Mouse (Mus musculus) forebrain, embryonic 15.5 days (tissue): ENCODE measurements around the gene Tas1r3. TPM values are rescaled to one million over a fixed set of nuclear protein-coding genes. Genes with fewer than 3 reads are reported as not detected.
A peak's percentile ranks its signal among the peaks of the same experiment; 100 is the strongest.

Experiments
- ATAC-seq: fragments of 200-750 bp; cut with Nextera tagmentation; replicated peaks from 2 replicates; pipeline ENCODE4 v1.8.0; 2017; ENCODE audit warnings: mild to moderate bottlenecking, moderate TSS enrichment, moderate library complexity
- H3K27ac ChIP-seq: fragments of 300-500 bp; sonication (generic); replicated peaks from 2 replicates; pipeline ENCODE4 v1.5.1; 2015; ENCODE audit warnings: mild to moderate bottlenecking, inconsistent platforms
- H3K27me3 ChIP-seq: fragments of 300-500 bp; sonication (generic); 2 replicates; pipeline ENCODE4 v1.6.1; 2015; ENCODE audit warnings: inconsistent platforms
- H3K36me3 ChIP-seq: fragments of 300-500 bp; sonication (generic); 2 replicates; pipeline ENCODE4 v1.6.1; 2015; ENCODE audit warnings: mild to moderate bottlenecking, inconsistent platforms
- H3K4me1 ChIP-seq: fragments of 300-500 bp; sonication (generic); 2 replicates; pipeline ENCODE4 v1.6.1; 2015; ENCODE audit warnings: inconsistent platforms
- H3K4me2 ChIP-seq: fragments of 300-500 bp; sonication (generic); replicated peaks from 2 replicates; pipeline ENCODE4 v1.6.1; 2015; ENCODE audit warnings: mild to moderate bottlenecking, inconsistent platforms
- H3K4me3 ChIP-seq: fragments of 300-500 bp; sonication (generic); 2 replicates; pipeline ENCODE4 v1.5.1; 2015; ENCODE audit warnings: mild to moderate bottlenecking, inconsistent platforms
- H3K9ac ChIP-seq: fragments of 300-500 bp; sonication (generic); replicated peaks from 2 replicates; pipeline ENCODE4 v1.6.1; 2015; ENCODE audit warnings: mild to moderate bottlenecking, inconsistent platforms
- H3K9me3 ChIP-seq: fragments of 300-500 bp; sonication (generic); 2 replicates; pipeline ENCODE4 v1.6.1; 2016; ENCODE audit warnings: inconsistent platforms
- WGBS: fragments of 180-500 bp; shearing (Covaris S2); methylation state at CpG from one replicate; pipeline ENCODE4 v1.1.7; 2015; ENCODE audit warnings: mixed read lengths; 5-methylcytosine and 5-hydroxymethylcytosine counted together
- polyA plus RNA-seq: library from polyadenylated mRNA; unstranded; fragments of >200 nt; fragmentation: Nextera tagmentation; extraction: Ambion mirVana; gene quantifications from 2 replicates; pipeline ENCODE4 v1.2.1, GENCODE M21; 2015

Tas1r3 gene
- polyA plus RNA-seq, 1 experiment from 2014 or later = 0.64 TPM

DNA sequence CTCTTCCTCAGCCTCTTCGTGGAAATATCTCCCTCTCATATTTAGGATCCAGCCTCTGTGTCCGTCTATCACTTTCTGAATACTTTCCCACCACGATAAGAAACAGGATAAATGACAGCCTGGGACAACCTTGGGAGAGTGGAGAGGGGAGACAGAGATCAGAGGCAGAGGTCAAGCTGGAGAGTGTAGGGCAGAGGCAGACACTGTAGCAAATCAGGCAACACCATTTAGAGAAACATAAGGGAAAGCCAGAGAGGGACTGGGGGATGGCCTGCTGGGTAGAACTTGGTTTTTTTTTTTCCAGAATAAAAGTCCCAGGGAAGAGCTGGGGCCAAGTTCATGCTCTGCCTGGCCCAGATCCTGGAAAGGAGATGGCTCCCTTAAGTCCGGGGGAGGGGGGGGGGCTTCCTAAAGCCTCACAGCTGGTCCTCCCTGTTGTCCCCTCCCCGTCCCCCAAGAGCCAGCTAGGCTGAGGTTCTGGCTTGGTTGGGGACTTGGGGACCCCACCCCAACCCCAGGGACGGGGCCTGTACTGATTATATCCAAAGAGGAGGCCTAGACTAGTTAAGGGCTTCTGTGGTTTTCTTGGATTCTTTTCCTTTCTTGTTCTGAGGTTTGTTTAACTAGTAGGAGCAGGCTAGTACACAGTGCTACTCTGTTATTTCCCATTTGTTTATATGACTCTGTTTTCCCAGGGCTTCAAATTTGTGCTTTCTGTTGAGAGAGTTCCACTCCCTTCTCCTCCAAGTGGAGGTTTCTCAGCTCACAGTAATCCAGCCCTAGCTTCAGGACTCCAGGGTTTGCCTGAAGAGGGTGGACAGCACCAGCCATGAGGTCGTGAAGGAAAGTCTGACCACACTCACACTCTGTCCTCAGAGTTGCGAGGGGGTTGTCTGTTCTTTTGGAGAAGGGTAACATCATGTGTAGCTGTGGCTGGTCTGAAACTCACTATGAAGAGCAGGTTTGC, 24.7 kb downstream of the Tas1r3 start:
- Histone ChIP-seq H3K27ac (no peak overlapping the region), H3K4me3 (no peak overlapping the region), H3K9me3 (no peaks in the 10 kb centered on the region), H3K4me1 (peaks cover 29% of the 10 kb centered on the region), H3K4me2 (no peak overlapping the region), H3K9ac (no peak overlapping the region), H3K36me3 (0 out of 2 replicates have a peak, but pooled peaks cover 5% of the 10 kb centered on the region), H3K27me3 (peaks cover 13% of the 10 kb centered on the region)
- WGBS = 66% methylated on average over 8 of the region's 8 CpGs
- no peak for ATAC-seq

GRCm38 (mm10) chr4:155837404-155838010, 25.7 kb downstream of the Tas1r3 start:
- no peak overlapping the region for H3K27ac ChIP-seq
- H3K27me3 ChIP-seq = peaks cover 13% of the 10 kb centered on the region
- H3K4me1 ChIP-seq = peaks cover 38% of the 10 kb centered on the region
- H3K4me3 ChIP-seq = no peak overlapping the region
- H3K9me3 ChIP-seq = no peaks in the 10 kb centered on the region
- 83% methylated on average over 11 of the region's 11 CpGs for WGBS
- H3K36me3 ChIP-seq = 0 out of 2 replicates have a peak, but pooled peaks cover 5% of the 10 kb centered on the region
- ATAC-seq = no peak
- no peak overlapping the region for H3K9ac ChIP-seq
- no peak overlapping the region for H3K4me2 ChIP-seq

GRCm38 (mm10) chr4:155833836-155834235, 29.3 kb downstream of the Tas1r3 start:
- no peak for ATAC-seq
- H3K27me3 ChIP-seq = no peaks in the 10 kb centered on the region
- H3K9ac ChIP-seq = peak overlapping the region; percentile 8; the same call in 1 of the 2 replicates
- 35% methylated on average over 2 of the region's 2 CpGs for WGBS
- H3K4me3 ChIP-seq = no peak overlapping the region
- H3K36me3 ChIP-seq = 0 out of 2 replicates have a peak, but pooled peaks cover 5% of the 10 kb centered on the region
- H3K4me2 ChIP-seq = no peak overlapping the region
- H3K27ac ChIP-seq = peak overlapping the region; percentile 58
- peaks cover 29% of the 10 kb centered on the region for H3K4me1 ChIP-seq
- no peaks in the 10 kb centered on the region for H3K9me3 ChIP-seq

DNA sequence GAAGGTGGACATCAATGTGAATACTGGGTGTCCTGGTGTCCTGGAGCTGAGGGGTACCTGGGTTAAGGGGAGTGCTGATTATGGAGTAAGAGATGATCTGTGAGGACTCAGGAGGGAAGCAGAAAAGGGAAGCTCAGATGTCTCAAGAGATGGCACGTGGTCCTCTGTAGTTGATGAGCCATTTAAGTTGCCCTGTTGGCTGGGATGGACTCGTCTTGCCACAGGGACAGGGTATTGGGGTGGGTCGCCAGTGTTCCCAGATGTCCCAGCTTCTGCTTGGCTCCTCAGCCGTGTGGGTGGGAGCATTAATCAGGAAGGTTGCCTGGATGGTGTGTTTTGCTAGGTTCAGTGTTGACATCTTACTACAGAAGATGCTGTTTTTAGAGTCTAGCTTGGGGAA, 29.9 kb downstream of the Tas1r3 start:
- Histone ChIP-seq H3K36me3 (0 out of 2 replicates have a peak, but pooled peaks cover 5% of the 10 kb centered on the region), H3K4me2 (no peak overlapping the region), H3K9ac (no peak overlapping the region), H3K4me3 (no peak overlapping the region), H3K4me1 (peaks cover 29% of the 10 kb centered on the region), H3K27ac (no peak overlapping the region), H3K9me3 (no peaks in the 10 kb centered on the region), H3K27me3 (no peaks in the 10 kb centered on the region)
- 90% methylated on average over 4 of the region's 4 CpGs for WGBS
- no peak for ATAC-seq

DNA sequence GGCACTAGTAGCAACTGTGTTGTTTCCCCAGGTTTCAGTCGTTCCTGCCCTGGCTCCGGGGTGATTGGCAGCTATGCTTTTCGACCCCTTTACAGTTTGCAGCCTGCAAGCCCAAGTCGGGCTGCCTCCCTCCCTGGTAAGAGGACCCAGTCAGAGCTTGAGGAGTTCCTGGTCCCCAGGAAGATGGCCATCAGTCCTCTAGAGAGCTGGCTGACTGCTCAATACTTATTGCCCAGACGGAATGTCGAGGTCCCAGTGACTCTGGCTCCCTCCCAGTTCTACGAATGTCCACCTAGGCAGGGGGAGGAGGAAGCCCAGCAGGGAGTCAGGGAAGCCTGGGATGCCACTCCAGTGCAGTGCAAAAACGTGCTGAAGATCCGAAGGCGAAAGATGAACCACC, 30.8 kb downstream of the Tas1r3 start:
- WGBS = 60% methylated on average over 10 of the region's 10 CpGs
- peaks cover 29% of the 10 kb centered on the region for H3K4me1 ChIP-seq
- H3K9ac ChIP-seq = peak overlapping the region; percentile 78
- peak overlapping the region; percentile 98 for H3K4me2 ChIP-seq
- peak overlapping the region; percentile 78 for H3K4me3 ChIP-seq
- no peak for ATAC-seq
- no peaks in the 10 kb centered on the region for H3K9me3 ChIP-seq
- H3K36me3 ChIP-seq = peaks cover 11% of the 10 kb centered on the region; the same call in 1 of the 2 replicates
- no peak overlapping the region for H3K27ac ChIP-seq
- H3K27me3 ChIP-seq = no peaks in the 10 kb centered on the region

GRCm38 (mm10) chr4:155831831-155832230, 31.3 kb downstream of the Tas1r3 start:
- Histone ChIP-seq H3K36me3 (peaks cover 15% of the 10 kb centered on the region), H3K27me3 (no peaks in the 10 kb centered on the region), H3K4me2 (peak overlapping the region; percentile 98), H3K9me3 (no peaks in the 10 kb centered on the region), H3K4me1 (peaks cover 29% of the 10 kb centered on the region), H3K4me3 (peak overlapping the region; percentile 78), H3K27ac (peak overlapping the region; percentile 92), H3K9ac (peak overlapping the region; percentile 78)
- 1% methylated on average over 25 of the region's 25 CpGs for WGBS
- ATAC-seq = no peak

DNA sequence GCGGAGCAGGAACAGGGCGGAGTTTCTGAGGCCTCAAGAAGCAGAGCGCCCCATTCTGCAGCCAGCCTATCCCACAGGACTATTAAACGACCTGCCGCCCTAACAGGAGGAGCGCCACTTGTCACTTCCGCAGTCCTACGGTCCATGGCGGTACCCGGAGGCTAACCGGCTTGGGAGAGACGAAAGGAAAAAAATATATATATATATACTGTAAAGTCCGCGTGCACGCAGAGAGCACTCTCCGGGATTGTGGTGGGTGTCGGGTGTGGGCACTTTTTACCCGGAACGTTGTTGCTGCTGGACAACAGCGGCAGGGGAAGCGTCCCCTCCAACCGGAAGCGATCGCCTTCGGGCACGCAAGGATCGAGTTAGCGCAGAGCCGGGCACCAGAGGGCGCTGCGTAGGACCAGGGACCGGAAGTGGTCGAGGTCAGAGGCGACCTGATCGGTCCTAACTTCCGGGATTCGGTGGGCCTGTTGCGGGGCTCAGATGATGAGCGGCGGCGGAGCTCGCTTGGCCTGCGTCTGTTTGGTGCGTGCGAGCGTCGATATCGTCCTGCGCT, 31.9 kb downstream of the Tas1r3 start, which contains the start of gene Aurkaip1:
Aurkaip1 (plus strand) TSS at position 68 of the 562 bp plus-strand sequence.
- under 1% methylated on average over 49 of the region's 49 CpGs for WGBS
- Histone ChIP-seq H3K27ac (peak within 1 kb of the TSS; percentile 92), H3K4me2 (peak within 1 kb of the TSS; percentile 98), H3K4me1 (peaks cover 29% of the 10 kb centered on the region), H3K9me3 (no peaks in the 10 kb centered on the region), H3K4me3 (peak within 1 kb of the TSS; percentile 78), H3K9ac (peak within 1 kb of the TSS; percentile 78), H3K36me3 (peaks cover 21% of the 10 kb centered on the region), H3K27me3 (no peaks in the 10 kb centered on the region)
- ATAC-seq = peak; percentile 94

- H3K9me3 ChIP-seq = no peaks in the 10 kb centered on the region
- H3K27me3 ChIP-seq = no peaks in the 10 kb centered on the region
- H3K9ac ChIP-seq = no peak overlapping the region
- peak overlapping the region; percentile 98; the same call in 1 of the 2 replicates for H3K4me2 ChIP-seq
- peak overlapping the region; percentile 92; the same call in 1 of the 2 replicates for H3K27ac ChIP-seq
- WGBS = 56% methylated on average over 8 of the region's 8 CpGs
- H3K4me1 ChIP-seq = peaks cover 29% of the 10 kb centered on the region
- peaks cover 24% of the 10 kb centered on the region for H3K36me3 ChIP-seq
- H3K4me3 ChIP-seq = peak overlapping the region; percentile 78
- no peak for ATAC-seq
These were observed 32.6 kb downstream of the Tas1r3 start for GRCm38 (mm10) chr4:155830596-155830995.

DNA sequence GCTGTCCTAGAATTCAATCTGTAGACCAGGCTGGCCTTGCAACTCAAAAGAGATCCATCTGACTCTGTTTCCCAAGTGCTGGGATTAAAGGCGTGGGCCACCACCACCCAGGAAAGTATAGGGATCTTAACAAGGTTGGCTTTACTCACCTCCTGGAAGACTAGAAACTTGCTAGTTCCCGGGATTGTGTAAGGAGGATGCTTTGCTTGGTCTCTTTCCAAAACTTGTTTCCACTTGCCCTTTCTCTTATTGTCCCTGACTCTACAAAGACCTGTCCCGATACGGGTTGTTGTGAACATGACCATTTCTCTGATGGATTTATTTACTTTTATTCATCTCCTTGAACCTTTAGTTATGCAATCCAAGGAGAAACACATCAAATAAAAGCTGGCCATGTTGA, 33.3 kb downstream of the Tas1r3 start:
- WGBS = 90% methylated on average over 4 of the region's 4 CpGs
- Histone ChIP-seq H3K27me3 (no peaks in the 10 kb centered on the region), H3K4me1 (peaks cover 29% of the 10 kb centered on the region), H3K4me3 (no peak overlapping the region), H3K36me3 (peaks cover 26% of the 10 kb centered on the region), H3K9ac (no peak overlapping the region), H3K9me3 (no peaks in the 10 kb centered on the region), H3K4me2 (no peak overlapping the region), H3K27ac (no peak overlapping the region)
- no peak for ATAC-seq

GRCm38 (mm10) chr4:155823443-155823842, 39.7 kb downstream of the Tas1r3 start:
- Histone ChIP-seq H3K36me3 (peaks cover 88% of the 10 kb centered on the region), H3K9ac (no peak overlapping the region), H3K27me3 (no peaks in the 10 kb centered on the region), H3K4me1 (no peaks in the 10 kb centered on the region), H3K4me2 (no peak overlapping the region), H3K27ac (no peak overlapping the region), H3K4me3 (no peak overlapping the region), H3K9me3 (no peaks in the 10 kb centered on the region)
- ATAC-seq = no peak
- WGBS = 96% methylated on average over 16 of the region's 16 CpGs

DNA sequence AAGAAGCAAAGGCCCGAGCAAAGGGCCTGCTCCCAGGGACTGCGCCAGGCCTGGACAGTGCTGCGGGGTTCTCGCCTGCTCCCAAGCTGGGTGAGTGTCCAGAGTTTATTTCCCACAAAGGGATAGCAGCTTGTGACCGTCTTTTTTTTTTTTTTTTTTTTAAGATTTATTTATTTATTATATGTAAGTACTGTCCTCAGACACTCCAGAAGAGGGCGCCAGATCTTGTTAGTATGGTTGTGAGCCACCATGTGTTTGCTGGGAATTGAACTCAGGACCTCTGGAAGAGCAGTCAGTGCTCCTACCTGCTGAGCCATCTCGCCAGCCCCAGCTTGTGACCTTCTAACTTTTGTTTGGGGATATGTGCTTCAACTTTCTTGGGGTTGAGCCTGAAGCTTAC, 42.1 kb downstream of the Tas1r3 start:
- no peak overlapping the region for H3K9ac ChIP-seq
- no peaks in the 10 kb centered on the region for H3K27me3 ChIP-seq
- H3K9me3 ChIP-seq = no peaks in the 10 kb centered on the region
- H3K36me3 ChIP-seq = peaks cover 95% of the 10 kb centered on the region
- H3K4me1 ChIP-seq = no peaks in the 10 kb centered on the region
- H3K27ac ChIP-seq = no peak overlapping the region
- no peak for ATAC-seq
- 79% methylated on average over 7 of the region's 7 CpGs for WGBS
- no peak overlapping the region for H3K4me2 ChIP-seq
- no peak overlapping the region for H3K4me3 ChIP-seq

DNA sequence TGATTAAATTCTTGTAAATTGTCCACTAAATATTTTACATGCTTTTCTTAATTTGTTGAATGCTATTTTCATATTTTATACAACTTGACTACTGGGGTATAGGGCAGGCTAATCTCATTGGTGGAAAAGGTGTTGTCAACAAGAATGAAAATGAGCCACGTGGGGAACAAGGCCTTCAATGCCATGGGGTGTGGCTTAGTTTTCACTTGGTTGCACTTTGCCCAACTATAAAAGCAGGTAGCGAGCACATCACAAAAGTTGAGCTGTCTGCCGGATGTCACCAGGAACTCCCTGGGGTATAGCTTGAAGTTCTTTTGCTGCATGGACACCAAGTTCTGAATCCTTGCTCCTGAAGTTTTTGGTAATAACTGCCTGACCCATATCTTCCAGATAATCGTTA, 45.6 kb downstream of the Tas1r3 start:
- Histone ChIP-seq H3K36me3 (peaks cover 82% of the 10 kb centered on the region), H3K27ac (no peak overlapping the region), H3K4me2 (no peak overlapping the region), H3K4me3 (no peak overlapping the region), H3K9me3 (no peaks in the 10 kb centered on the region), H3K9ac (no peak overlapping the region), H3K27me3 (no peaks in the 10 kb centered on the region), H3K4me1 (peaks cover 19% of the 10 kb centered on the region)
- 74% methylated on average over 4 of the region's 4 CpGs for WGBS
- no peak for ATAC-seq
